Mouse (Mus musculus) megakaryocyte, adult 5-6 weeks (primary cell): ENCODE results near the gene Prrc2b. TPM values are rescaled to one million over a fixed set of nuclear protein-coding genes. Genes with fewer than 3 reads are reported as not detected.
A peak's percentile ranks its signal among the peaks of the same experiment; 100 is the strongest.

Source experiments
- ATAC-seq: 2 replicates; pipeline ENCODE4 v1.8.0; 2016; ENCODE audit warnings: mild to moderate bottlenecking, inconsistent platforms; ENCODE audit not compliant: poor library complexity, severe bottlenecking
- total RNA-seq, 2 experiments: library from RNA; stranded (forward) in 1 of 2; stranded (reverse) in 1 of 2; fragments of 153-499, 151-499 nt in 1 of 2; fragments of 221-1000, 200-1000 nt in 1 of 2; gene quantifications; 2 replicates each; pipeline versions ENCODE4 v1.2.3 to v1.2.4; 2015 to 2017

Gene Prrc2b
- total RNA-seq, 2 experiments from 2014 or later: 11.5 to 26.9 TPM

- no peak for ATAC-seq
These were observed 7.8 kb downstream of the Prrc2b start for GRCm38 (mm10) chr2:32158616-32159239.

- no peak for ATAC-seq
These were observed 9.6 kb downstream of the Prrc2b start for GRCm38 (mm10) chr2:32160525-32160924.

GRCm38 (mm10) chr2:32160967-32161366 lies 10.1 kb downstream of the Prrc2b start:
- ATAC-seq: no peak

- no peak for ATAC-seq
These were observed 11.2 kb downstream of the Prrc2b start for GRCm38 (mm10) chr2:32162102-32162501.

GRCm38 (mm10) chr2:32162646-32163045 lies 11.8 kb downstream of the Prrc2b start:
- ATAC-seq: no peak

GRCm38 (mm10) chr2:32163057-32163456 lies 12.2 kb downstream of the Prrc2b start:
- no peak for ATAC-seq

GRCm38 (mm10) chr2:32164503-32164902 lies 13.6 kb downstream of the Prrc2b start:
- ATAC-seq: 0 out of 2 replicates have a peak, but pooled peaks have one; percentile 24

GRCm38 (mm10) chr2:32165040-32165800 lies 14.3 kb downstream of the Prrc2b start:
- ATAC-seq: peak; percentile 59

- no peak for ATAC-seq
These were observed 15.7 kb downstream of the Prrc2b start for GRCm38 (mm10) chr2:32166581-32166980.

GRCm38 (mm10) chr2:32167034-32167770 lies 16.3 kb downstream of the Prrc2b start:
- peak; percentile 56 for ATAC-seq

GRCm38 (mm10) chr2:32167819-32168218 lies 16.9 kb downstream of the Prrc2b start:
- peak; percentile 28 for ATAC-seq

GRCm38 (mm10) chr2:32169292-32169691 lies 18.4 kb downstream of the Prrc2b start:
- ATAC-seq: no peak

- no peak for ATAC-seq
These were observed 19.1 kb downstream of the Prrc2b start for GRCm38 (mm10) chr2:32170010-32170409.

GRCm38 (mm10) chr2:32171658-32172433 lies 21.0 kb downstream of the Prrc2b start:
- no peak for ATAC-seq

GRCm38 (mm10) chr2:32174170-32174741 lies 23.4 kb downstream of the Prrc2b start:
- ATAC-seq: no peak

- no peak for ATAC-seq
These were observed 24.2 kb downstream of the Prrc2b start for GRCm38 (mm10) chr2:32175051-32175466.

- no peak for ATAC-seq
These were observed 24.6 kb downstream of the Prrc2b start for GRCm38 (mm10) chr2:32175508-32175907.

GRCm38 (mm10) chr2:32176848-32177247 lies 26.0 kb downstream of the Prrc2b start:
- ATAC-seq: no peak

- 0 out of 2 replicates have a peak, but pooled peaks have one; percentile 27 for ATAC-seq
These were observed 26.6 kb downstream of the Prrc2b start for GRCm38 (mm10) chr2:32177397-32178060.

- ATAC-seq: no peak
These were observed 28.5 kb downstream of the Prrc2b start for GRCm38 (mm10) chr2:32179363-32179762.
